Mouse (Mus musculus): ENCODE results near the gene Pgam5. TPM values are rescaled to one million over a fixed set of nuclear protein-coding genes. Genes with fewer than 3 reads are reported as not detected.

Gene Pgam5
- total RNA-seq, 4 experiments from 2014 or later: 49.0 to 59.0 (median 56.8) TPM

DNA sequence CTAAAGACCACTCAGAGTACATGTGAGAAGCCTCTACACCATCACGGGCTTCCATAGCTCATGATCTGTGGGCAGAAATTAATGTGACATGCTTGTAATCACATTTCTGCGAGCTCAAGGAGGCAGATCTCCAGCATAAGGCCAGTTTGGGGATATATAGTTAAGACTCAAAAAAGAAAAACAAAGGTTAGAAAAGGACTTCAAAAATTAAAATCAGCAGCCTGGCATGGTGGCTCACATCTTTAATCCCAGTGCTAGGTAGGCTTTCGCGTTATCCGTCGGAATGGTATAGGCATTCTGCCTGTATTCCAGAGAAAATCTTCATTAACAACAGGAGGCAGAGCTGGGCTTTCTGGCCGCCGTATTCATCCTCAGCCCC lies 39.3 kb downstream of the Pgam5 start:
- no peak for DNase-seq

DNA sequence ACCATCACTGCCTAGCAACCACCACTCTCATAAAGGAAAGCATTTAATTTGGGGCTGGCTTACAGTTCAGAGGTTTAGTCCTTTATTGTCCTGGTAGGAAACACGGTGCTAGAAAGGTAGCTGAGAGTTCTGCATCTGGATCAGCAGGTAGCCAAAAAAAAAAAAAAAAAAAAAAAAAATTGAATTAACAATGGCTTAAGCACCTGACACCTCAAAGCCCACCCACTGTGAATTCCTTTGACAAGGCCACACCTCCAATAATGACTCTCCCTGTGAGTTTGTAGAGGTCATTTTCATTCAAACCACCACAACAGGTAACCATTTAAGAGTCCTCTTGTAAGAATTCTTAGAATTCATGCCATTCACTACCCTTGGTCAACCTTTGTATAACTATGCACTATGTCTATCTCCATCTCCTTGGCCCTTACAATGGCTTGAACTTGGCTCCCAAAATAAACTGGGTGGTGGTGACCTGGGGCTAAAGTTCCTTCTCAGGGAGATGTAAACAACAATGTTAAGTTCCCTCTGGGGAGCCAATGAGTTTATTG lies 42.3 kb downstream of the Pgam5 start:
- no peak for DNase-seq

- no peak for DNase-seq
Observed at GRCm38 (mm10) chr5:110225056-110225455, 44.7 kb downstream of the Pgam5 start.

DNA sequence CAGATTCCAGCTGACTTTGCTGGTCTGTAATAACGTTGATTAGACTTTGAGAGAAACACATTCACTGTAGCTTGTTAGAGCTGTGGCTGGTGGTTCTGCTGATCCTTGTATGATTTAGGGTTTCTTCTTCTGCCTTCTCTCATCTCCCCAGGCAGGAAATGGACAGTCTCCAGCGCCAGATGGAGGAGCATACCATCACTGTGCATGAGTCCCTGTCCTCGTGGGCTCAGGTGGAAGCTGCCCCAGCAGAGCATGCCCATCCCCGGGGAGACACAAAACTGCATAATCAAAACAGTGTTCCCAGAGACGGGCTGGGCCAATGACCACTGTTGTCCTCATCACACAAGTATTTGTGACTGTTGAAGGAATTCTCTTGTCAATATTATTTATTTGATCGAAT lies 47.0 kb downstream of the Pgam5 start:
- DNase-seq: no peak

DNA sequence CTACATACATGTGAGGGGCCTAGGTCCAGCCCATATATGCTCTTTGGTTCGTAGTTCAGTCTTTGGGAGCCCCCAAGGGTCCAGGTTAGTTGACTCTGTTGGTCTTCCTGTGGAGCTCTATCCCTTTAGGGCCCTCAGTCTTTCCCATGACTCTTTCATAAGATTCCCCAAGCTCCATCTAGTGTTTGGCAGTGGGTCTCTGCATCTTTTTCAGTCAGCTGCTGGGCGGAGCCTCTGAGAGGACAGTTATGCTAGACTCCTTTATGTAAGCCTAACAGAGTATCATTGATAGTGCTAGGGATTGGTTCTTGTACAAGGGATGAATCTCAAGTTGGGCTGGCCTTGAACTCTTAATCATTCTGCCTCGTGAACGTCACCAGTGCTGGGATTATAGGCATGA lies 49.4 kb downstream of the Pgam5 start:
- DNase-seq: no peak

GRCm38 (mm10) chr5:110216780-110217179 lies 52.9 kb downstream of the Pgam5 start:
- DNase-seq: no peak

DNA sequence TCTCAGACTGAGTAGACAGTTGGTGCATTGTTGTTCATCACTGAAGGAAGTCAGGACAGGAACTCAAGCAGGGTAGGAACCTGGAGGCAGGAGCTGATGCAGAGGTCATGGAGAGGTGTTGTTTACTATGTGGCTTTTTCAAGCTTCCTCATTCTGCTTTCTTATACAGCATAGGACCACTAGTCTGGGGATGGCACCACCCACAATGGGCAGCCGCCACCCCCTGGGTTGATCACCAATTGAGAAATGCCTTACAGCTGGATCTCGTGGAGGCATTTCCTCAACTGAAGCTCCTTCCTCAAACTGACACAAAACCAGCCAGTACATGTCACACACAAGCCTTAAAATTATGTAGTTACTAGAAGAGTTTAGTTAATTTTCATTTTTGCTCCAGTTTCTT lies 58.4 kb downstream of the Pgam5 start:
- no peak for DNase-seq

Other genes with a start within 250 kb of the Pgam5 start
- 10 to 100 TPM in 1 of 4 experiments, 1 to 10 TPM in 3; 6.7 to 19.1 (median 8.3) TPM for gene Gm17655, start 197.4 kb downstream of the Pgam5 start, total RNA-seq (2022)
- 1 to 10 TPM in 2 of 4 experiments, under 1 TPM in 2; 0.52 to 2.7 (median 1.6) TPM for gene Gm35315, start 175.5 kb downstream of the Pgam5 start, total RNA-seq (2022)
- under 1 TPM in 3 of 4 experiments, not detected in 1; 0.10 to 0.83 (median 0.22) TPM for gene Plcxd1, start 169.9 kb downstream of the Pgam5 start, total RNA-seq (2022)
- 10 to 100 TPM; 58.4 to 73.9 (median 65.9) TPM for gene Gtpbp6, start 161.7 kb downstream of the Pgam5 start, total RNA-seq (2022)
- gene Zfp605, start 159.8 kb downstream of the Pgam5 start, total RNA-seq (2022): 1 to 10 TPM; 5.7 to 9.0 (median 7.7) TPM
- 10 to 100 TPM; 25.6 to 46.9 (median 37.0) TPM for gene Chfr, start 134.1 kb downstream of the Pgam5 start, total RNA-seq (2022)
- 10 to 100 TPM; 41.4 to 51.2 (median 47.0) TPM for gene Golga3, start 93.2 kb downstream of the Pgam5 start, total RNA-seq (2022)
- 10 to 100 TPM; 44.0 to 55.5 (median 52.7) TPM for gene Ankle2, start 38.9 kb downstream of the Pgam5 start, total RNA-seq (2022)
- 10 to 100 TPM in 1 of 4 experiments, 1 to 10 TPM in 3; 6.2 to 15.7 (median 9.6) TPM for gene Pxmp2, start 16.3 kb upstream of the Pgam5 start, total RNA-seq (2022)
- 1 to 10 TPM; 2.8 to 3.6 (median 3.1) TPM for gene Pole, start 16.4 kb upstream of the Pgam5 start, total RNA-seq (2022)
- 1 to 10 TPM; 1.1 to 2.2 (median 1.5) TPM for gene P2rx2, start 73.3 kb upstream of the Pgam5 start, total RNA-seq (2022)
- gene Lrcol1, start 74.8 kb upstream of the Pgam5 start, total RNA-seq (2022): not detected
- 10 to 100 TPM; 62.7 to 87.3 (median 75.5) TPM for gene Fbrsl1, start 178.6 kb upstream of the Pgam5 start, total RNA-seq (2022)